Mouse (Mus musculus) layer of hippocampus, postnatal 25 days (tissue): Measurements from ENCODE around the gene Prss34. TPM values are rescaled to one million over a fixed set of nuclear protein-coding genes. Genes with fewer than 3 reads are reported as not detected.

Source experiments
- DNase-seq, 2 experiments: peaks; one replicate each; pipeline ENCODE4 v3.0.0; 2022; ENCODE audit warnings: mixed read lengths in 2 of 2, low spot score in 1 of 2; ENCODE audit errors: extremely low spot score in 1 of 2
- total RNA-seq, 2 experiments: library from RNA; stranded (reverse); gene quantifications; 2 replicates each; pipeline ENCODE4 v1.2.3; 2021

Gene Prss34
- total RNA-seq: not detected

DNA sequence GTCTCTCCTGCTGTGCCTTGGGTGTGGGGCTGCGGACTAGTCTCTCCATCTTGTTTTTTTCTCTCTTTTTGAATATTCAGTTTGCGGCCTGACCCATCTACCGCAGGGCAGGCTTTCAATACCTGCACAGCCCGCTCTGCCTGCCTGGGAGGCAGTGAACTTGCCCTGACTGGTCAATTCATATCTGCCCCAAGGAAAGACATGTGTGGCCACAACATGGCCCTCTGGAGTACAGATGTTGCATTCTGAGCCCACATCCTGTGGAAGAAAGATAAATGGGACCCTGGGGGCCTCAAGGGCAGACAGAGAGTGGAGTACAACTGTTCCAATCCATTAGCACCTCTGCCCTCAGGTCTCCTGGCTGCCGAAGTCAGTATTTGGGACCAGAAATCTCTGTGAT lies at the start of gene Prss34:
TSS of gene Prss34 (plus strand) at position 301 of the 400 bp plus-strand sequence.
- no peak for DNase-seq

- no peak for DNase-seq
Observed at GRCm38 (mm10) chr17:25250181-25250835, 47.9 kb upstream of the Prss34 start.

- no peak for DNase-seq
Observed at GRCm38 (mm10) chr17:25252643-25253042, 45.6 kb upstream of the Prss34 start.

- no peak for DNase-seq
Observed at GRCm38 (mm10) chr17:25253760-25254159, 44.4 kb upstream of the Prss34 start.

DNA sequence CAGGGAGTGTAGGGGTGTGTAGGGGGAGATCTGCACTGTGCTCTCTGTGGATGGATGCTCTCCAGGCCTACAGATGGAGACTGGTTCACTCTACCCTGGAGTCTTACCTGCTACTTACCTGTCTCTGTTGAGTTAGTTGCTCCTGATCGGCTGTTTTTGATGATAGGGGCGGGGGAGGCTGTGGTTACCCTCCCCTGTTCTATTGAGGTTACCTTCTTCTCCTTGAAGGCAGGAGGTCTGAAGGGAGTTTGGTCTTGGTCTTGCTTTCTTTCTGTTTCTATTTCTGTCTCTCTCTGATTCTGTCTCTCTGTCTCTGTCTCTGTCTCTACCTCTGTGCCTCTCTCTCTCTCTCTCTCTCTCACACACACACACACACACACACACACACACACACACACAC lies 43.1 kb upstream of the Prss34 start:
- no peak for DNase-seq

GRCm38 (mm10) chr17:25256140-25256754 lies 41.9 kb upstream of the Prss34 start, which contains the start of gene Baiap3:
Gene Baiap3, minus strand, starts transcription at chr17:25256364.
- DNase-seq: no peak

DNA sequence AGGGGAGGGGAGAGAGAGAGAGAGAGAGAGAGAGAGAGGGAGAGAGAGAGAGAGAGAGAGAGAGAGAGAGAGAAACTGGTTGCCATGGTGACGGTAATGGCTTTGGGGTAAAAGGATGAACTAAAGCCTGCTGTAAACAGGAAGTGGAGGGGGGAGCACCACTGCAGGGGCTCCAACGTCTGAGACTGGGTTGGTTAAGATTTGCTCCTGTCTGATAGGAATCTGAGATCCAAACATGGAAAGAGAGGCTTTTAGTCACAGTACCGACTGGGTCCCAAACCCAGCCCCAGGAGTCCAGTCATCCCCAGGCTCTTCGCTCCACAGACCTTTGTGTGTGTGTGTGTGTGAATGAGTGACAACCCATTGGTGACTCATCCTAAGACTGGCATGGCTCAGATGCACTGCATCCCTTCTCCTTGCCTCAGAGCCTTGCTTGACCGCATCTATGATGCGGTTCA lies 40.4 kb upstream of the Prss34 start:
- no peak for DNase-seq

DNA sequence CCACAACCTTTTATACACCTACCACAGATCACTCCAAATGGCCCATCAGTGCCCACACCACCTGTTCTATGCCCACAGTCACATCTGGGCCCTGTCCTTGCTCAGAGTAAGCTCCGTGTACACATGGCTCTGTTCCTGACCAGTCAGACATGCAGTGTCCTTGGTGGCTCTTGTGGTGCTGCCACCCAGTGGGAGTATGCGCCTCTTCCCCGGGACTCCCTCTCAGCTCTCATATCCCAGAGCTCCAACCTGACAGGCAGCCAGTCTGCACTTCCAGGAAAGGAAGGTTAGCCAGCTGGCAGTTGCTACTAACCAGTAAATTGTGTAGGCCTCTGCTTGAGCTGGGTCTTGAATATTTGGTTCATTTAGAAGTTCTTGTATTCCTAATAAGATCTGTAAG lies 33.7 kb upstream of the Prss34 start:
- no peak for DNase-seq

DNA sequence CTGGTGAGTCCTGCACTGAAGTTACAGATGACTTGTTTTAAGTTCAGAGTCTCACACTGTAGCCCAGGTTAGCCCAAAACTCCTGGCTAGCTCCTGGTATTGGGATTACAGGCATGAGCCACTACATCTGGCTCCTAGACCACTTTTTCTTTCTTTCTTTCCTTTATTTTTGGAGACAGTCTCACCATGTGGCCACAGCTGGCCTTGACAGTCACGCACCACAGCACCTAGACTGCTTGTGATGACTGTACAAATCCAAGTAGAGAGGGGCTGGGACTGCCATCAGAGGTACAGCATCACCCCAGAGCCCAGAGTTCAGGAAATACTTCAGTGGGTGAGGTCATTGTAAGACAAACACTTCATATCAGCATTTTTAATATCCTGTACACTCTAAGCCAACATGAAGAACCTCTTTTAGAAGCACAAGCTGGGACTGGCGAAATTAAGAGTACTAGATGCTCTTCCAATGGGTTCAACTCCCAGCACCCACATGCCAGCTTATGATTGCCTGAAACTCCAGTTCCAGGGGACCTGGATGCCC lies 27.3 kb upstream of the Prss34 start:
- no peak for DNase-seq

DNA sequence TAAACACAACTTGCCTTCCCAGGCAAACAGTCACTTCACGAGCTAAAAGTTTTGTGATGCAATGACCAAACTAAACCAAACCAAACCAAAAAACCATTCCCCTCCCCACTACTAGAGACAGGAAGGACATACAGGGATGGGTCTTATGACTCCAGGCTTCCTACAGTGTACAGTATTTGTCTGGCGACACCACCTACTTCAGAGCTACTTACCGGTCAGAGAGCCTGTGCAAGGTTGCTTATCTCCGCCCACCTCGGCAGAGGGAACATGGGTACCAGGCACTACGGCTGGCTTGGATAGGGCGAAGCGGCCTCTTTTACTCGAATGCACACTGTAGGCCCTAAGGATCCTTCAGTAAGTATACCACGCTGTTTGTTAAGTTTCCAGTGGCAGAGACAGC lies 25.9 kb upstream of the Prss34 start:
- no peak for DNase-seq

- peak; percentile 80 to 96 for DNase-seq
Observed at GRCm38 (mm10) chr17:25272951-25273705, 25.1 kb upstream of the Prss34 start.

DNA sequence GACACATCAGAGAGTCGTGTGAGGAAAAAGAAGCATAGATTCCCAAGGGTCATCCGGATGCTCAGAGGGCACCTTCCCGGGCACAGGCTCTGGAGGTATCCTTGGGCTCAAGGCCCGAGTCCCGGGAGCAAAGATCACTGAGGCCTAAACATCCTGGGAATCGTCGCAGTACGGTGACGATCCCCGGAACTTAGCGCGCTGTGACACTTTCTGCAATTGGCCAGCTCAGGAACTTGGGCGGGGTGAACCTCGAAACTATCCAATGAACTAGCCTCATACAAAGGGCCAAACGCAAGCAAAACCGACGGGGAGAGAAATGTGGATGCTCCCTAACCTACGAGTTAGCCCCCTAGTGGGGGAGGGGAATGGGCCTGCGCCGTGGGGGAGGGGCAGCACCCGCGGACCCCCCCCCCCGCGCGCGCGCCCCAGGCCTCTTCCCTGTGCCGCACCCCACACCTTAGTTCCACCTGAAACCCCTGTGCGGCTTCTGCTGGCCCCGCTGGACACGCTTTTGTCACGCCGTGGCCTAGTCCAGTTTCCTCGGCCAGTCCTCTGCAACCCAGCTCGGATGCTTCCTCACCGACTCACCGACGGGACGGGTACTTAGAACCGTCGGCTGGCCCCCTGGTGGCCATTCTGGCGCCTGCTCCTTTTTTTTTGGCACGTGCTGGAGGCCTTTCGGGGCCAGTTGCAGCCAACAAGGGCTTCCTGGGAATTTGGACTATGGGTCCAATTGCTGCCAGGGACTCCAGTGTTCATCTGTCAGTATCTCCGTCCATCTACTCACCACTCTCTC lies 24.3 kb upstream of the Prss34 start:
- DNase-seq: peak in 1 of 2 experiments; percentile 93

DNA sequence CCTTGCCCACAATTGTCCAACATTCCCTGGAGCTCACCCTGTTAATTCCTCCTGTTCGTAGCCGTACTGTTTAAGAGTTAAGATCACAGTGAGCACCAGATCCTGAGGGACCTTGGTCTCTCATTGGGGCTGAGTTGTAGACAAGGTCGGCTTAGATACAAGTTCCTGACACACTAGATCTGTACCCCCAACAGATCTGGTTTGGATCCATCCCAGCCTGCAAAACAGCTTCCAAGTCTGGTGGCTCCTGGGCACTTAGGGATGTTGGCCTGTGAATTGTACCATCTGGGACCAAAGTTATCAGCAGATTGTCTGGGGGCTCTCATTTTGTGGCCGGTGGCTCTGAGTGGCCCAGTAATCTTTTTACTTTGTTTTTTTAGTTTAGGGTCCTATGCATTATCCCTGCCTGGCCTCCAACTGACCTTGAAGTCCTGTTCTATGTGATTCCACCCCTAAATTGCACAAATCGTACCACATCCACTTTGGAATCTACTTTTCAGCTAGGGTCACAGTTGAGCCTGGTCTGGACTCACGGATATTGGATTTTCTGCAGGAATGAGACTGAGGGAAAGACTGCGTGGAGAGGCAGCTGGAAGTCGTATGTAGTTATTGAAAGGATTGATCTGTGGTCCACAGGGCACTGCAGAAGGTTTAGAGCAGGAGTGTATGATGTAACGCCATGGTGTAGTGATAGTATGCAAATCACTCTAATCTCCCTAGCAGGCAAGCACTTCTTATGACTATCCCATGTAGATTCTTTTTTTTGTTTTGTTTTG lies 23.4 kb upstream of the Prss34 start, which contains the start of gene Ube2i:
TSS of gene Ube2i (minus strand) at position 52 of the 776 bp plus-strand sequence.
- DNase-seq: no peak

- DNase-seq: no peak
Observed at GRCm38 (mm10) chr17:25275833-25276232, 22.4 kb upstream of the Prss34 start.

DNA sequence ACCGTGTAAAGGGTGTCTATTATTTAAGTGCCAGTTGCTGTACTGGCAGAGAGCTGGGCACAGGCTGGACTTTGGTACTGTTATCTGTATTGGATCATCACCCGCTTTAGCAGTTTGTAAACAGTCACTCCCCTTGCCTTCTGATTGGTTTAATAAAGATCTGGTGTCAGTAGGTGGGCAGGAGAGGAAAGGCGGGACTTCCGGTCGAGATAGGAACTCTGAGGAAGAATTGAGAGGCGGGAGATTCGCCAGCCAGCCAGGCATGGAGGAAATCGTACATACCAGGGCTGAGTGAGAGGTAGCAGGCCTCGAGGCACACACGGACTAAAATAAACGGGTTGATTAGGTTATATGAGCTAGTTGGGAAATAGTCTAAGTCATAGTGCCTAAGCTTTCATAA lies 16.1 kb upstream of the Prss34 start:
- no peak for DNase-seq

- peak in 1 of 2 experiments; percentile 53 for DNase-seq
Observed at GRCm38 (mm10) chr17:25285033-25285432, 13.2 kb upstream of the Prss34 start.

- peak in 1 of 2 experiments; percentile 60 for DNase-seq
Observed at GRCm38 (mm10) chr17:25288842-25289241, 9.4 kb upstream of the Prss34 start.

DNA sequence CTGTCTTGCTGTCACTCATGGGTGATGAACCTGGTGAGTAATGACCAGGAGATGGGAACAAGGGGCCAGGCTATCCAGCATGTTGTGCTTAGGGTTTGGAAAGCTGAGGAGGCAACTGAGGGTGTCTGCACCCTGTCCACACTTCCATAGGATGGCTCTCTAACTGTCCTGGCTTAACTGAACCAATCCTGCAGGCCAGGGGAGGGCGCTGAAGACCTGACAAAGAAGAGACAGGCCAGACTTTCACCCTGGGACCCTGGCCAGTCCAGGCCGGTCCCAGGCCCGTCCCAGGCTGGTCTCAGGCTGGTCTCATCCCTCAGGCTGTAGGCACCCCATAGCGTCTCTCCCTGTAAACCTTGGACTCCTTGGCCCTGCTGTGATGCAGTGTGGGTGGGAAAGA lies 7.8 kb upstream of the Prss34 start:
- DNase-seq: no peak

GRCm38 (mm10) chr17:25293495-25293894 lies 4.7 kb upstream of the Prss34 start:
- no peak for DNase-seq
